Mouse (Mus musculus) heart, adult 2 months (tissue): ENCODE data around the gene Zbtb17. TPM values are rescaled to one million over a fixed set of nuclear protein-coding genes. Genes with fewer than 3 reads are reported as not detected.

Source experiments
- DNase-seq, 2 experiments: peaks; one replicate each; pipeline ENCODE4 v3.0.0; 2021
- H3K27ac ChIP-seq: fragments of 200-600 bp; 2 replicates; pipeline ENCODE4 v1.8.1; 2022
- H3K27me3 ChIP-seq: fragments of 200-500 bp; 2 replicates; pipeline ENCODE4 v1.6.1; 2012; ENCODE audit warnings: mild to moderate bottlenecking, low read length, inconsistent platforms, mixed read lengths; ENCODE audit not compliant: control insufficient read depth, insufficient read depth
- H3K36me3 ChIP-seq: fragments of 200-500 bp; 2 replicates; pipeline ENCODE4 v1.6.1; 2012; ENCODE audit warnings: low read length, inconsistent platforms; ENCODE audit not compliant: control insufficient read depth, insufficient read depth
- H3K4me1 ChIP-seq: fragments of 200-500 bp; 2 replicates; pipeline ENCODE4 v1.6.1; 2011; ENCODE audit warnings: low read length; ENCODE audit not compliant: control insufficient read depth, insufficient read depth
- H3K4me3 ChIP-seq: fragments of 200-600 bp; 2 replicates; pipeline ENCODE4 v1.8.1; 2022
- H3K79me2 ChIP-seq: fragments of 200-500 bp; replicated peaks from 2 replicates; pipeline ENCODE4 v1.6.1; 2012; ENCODE audit warnings: mild to moderate bottlenecking, inconsistent platforms, low read length, moderate library complexity, mixed read lengths; ENCODE audit not compliant: control insufficient read depth, insufficient read depth
- H3K9ac ChIP-seq: fragments of 200-500 bp; 2 replicates; pipeline ENCODE4 v1.6.1; 2012; ENCODE audit warnings: low read depth, mild to moderate bottlenecking, control low read depth, inconsistent platforms, low read length, mixed read lengths
- CTCF ChIP-seq: fragments of 200-600 bp; IDR thresholded peaks from 2 replicates; pipeline ENCODE4 v1.8.1; 2022; ENCODE audit warnings: antibody characterized with exemption, mild to moderate bottlenecking, moderate library complexity
- EP300 ChIP-seq: fragments of 200-500 bp; IDR thresholded peaks from 2 replicates; pipeline ENCODE4 v1.6.1; 2011; ENCODE audit warnings: low read depth, low read length, control low read depth; ENCODE audit not compliant: insufficient read depth
- POLR2A ChIP-seq: fragments of 200-500 bp; IDR thresholded peaks from 2 replicates; pipeline ENCODE4 v1.6.1; 2011; ENCODE audit warnings: mild to moderate bottlenecking, low read depth, low read length, control low read depth; ENCODE audit not compliant: insufficient read depth
- WGBS: fragments of 180-500 bp; shearing (Covaris S2); methylation state at CpG from one replicate; pipeline ENCODE4 v1.1.7; 2018; 5-methylcytosine and 5-hydroxymethylcytosine counted together
- intact Hi-C: fragments of 180-260 bp; cut with DNase I; formaldehyde crosslinking; loops from one replicate; pipeline ENCODE4 v1.15.1; 2025
- polyA plus RNA-seq: library from polyadenylated mRNA; depleted of rRNA; stranded (reverse); fragments of >200 nt; gene quantifications from 2 replicates; pipeline ENCODE4 v1.2.3, GENCODE M21; 2012
- total RNA-seq, 2 experiments: library from RNA; stranded (reverse); gene quantifications; 2 replicates each; pipeline ENCODE4 v1.2.3; 2021

Gene Zbtb17
- total and polyA plus RNA-seq, 3 experiments = 22.9 to 26.4 (median 23.3) TPM

DNA sequence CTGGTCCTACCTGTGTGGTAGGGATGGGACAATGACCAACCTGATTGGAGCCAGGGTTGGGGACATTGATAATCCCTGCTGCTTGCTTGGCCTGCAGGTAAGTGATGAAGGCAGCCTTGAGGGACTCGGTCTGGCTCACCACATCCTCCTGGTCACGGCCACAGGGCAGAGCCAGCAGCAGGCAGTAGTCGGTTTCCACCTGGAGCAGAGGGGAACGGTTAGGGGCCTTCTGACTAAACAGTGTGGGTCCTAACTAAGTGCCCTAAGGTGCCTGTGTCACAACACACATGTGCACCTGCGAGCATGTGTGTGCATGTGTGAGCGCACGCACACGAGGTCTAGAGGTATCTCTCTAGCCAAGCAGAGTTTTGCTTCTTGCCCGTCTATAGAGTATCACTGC is 24.9 kb downstream of the Zbtb17 start:
- Histone ChIP-seq H3K79me2 (no peaks in the 10 kb centered on the region), H3K36me3 (no peaks in the 10 kb centered on the region), H3K4me3 (no peak overlapping the region), H3K9ac (no peak overlapping the region), H3K27ac (no peak overlapping the region), H3K27me3 (no peaks in the 10 kb centered on the region), H3K4me1 (no peaks in the 10 kb centered on the region)
- TF ChIP-seq CTCF (no peak), EP300 (no peak), POLR2A (no peak)
- intact Hi-C loops = no loop called here
- WGBS = 91% methylated on average over 9 of the region's 9 CpGs
- DNase-seq = no peak

DNA sequence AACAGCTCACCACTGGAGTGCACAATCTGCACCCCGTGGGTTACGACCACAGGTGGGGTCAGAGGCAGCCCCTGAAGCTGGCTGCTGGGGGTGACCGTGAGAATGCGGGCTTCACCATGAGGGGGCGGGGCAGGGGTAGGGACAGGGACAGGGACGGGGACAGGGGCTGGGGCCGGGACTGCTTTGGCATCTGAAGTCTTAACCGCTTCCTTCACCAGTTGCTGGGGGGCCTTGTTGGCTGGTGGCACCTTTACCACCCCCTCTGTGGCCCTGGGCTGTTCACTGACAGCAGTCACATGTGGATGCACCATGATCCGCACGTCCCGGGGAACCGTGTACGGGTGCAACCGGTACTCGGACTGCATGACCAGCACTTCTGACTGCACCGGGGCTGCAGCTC is 27.0 kb downstream of the Zbtb17 start:
- Histone ChIP-seq H3K4me1 (no peaks in the 10 kb centered on the region), H3K27ac (no peak overlapping the region), H3K4me3 (no peak overlapping the region), H3K27me3 (no peaks in the 10 kb centered on the region), H3K36me3 (no peaks in the 10 kb centered on the region), H3K79me2 (no peaks in the 10 kb centered on the region), H3K9ac (no peak overlapping the region)
- no peak for DNase-seq
- intact Hi-C loops = no loop called here
- WGBS = over 99% methylated on average over 16 of the region's 16 CpGs
- no peak for TF ChIP-seq EP300
- no peak for TF ChIP-seq CTCF
- no peak for TF ChIP-seq POLR2A

- WGBS = 91% methylated on average over 32 of the region's 32 CpGs
- no peaks in the 10 kb centered on the region for H3K79me2 ChIP-seq
- no peaks in the 10 kb centered on the region for H3K27me3 ChIP-seq
- no peaks in the 10 kb centered on the region for H3K4me1 ChIP-seq
- no peak for TF ChIP-seq CTCF
- TF ChIP-seq EP300 = no peak
- no peak for TF ChIP-seq POLR2A
- intact Hi-C loops = no loop called here
- DNase-seq = no peak
- H3K36me3 ChIP-seq = no peaks in the 10 kb centered on the region
- H3K4me3 ChIP-seq = no peak overlapping the region
- H3K9ac ChIP-seq = no peak overlapping the region
- H3K27ac ChIP-seq = no peak overlapping the region
Measured at GRCm38 (mm10) chr4:141472641-141473321, 28.3 kb downstream of the Zbtb17 start.

DNA sequence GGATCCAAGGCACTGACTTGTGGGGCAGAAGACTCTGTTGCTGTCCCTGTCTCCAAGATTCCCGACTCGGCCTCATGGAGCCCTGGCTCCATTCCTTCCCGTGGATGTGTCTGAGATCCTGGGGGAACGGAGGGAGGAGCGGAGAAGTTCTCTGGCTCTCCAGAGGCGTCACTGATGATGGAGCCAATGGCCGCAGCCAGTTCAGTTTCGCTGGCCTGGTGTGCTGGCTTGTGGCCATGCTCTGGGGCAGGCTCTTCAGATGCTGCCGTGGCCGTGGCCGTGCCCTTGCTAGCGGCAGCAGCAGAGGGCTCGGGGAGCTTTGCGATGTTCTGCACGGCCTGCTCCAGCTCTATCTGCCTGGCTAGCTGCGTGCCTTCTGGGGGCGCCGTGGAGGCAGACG is 30.0 kb downstream of the Zbtb17 start:
- TF ChIP-seq CTCF (no peak), EP300 (no peak), POLR2A (no peak)
- H3K4me3 ChIP-seq = no peak overlapping the region
- WGBS = 65% methylated on average over 19 of the region's 19 CpGs
- no peak overlapping the region for H3K9ac ChIP-seq
- intact Hi-C loops = no loop called here
- no peaks in the 10 kb centered on the region for H3K27me3 ChIP-seq
- no peak overlapping the region for H3K27ac ChIP-seq
- H3K4me1 ChIP-seq = no peaks in the 10 kb centered on the region
- H3K36me3 ChIP-seq = no peaks in the 10 kb centered on the region
- H3K79me2 ChIP-seq = no peaks in the 10 kb centered on the region
- peak in 1 of 2 experiments; percentile 45 for DNase-seq

DNA sequence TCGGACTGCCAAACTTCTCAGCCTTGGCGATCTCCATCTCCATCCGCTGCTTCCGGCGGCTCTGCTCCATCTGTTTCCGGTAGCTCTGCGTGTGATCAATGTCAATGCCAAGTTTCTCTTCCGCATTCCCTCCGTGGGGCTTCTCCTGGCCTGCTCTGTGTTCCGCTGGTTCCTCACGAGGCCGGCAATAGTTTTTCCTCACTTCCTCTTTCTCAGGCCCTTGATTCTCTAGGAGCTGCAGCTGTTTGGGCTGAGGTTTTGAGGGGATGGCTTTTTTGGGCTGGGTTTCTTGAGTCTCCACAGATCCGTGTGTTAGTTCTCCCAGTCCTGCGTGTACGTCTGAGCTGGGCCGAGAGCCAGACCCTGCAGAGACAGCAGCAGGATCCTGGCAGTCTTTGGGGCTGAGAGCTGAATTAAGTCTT is 33.2 kb downstream of the Zbtb17 start:
- H3K79me2 ChIP-seq = no peaks in the 10 kb centered on the region
- DNase-seq = peak; percentile 47 to 78
- H3K27me3 ChIP-seq = no peaks in the 10 kb centered on the region
- no peaks in the 10 kb centered on the region for H3K36me3 ChIP-seq
- no peak overlapping the region for H3K4me3 ChIP-seq
- no peak overlapping the region for H3K9ac ChIP-seq
- intact Hi-C loops = no loop called here
- no peaks in the 10 kb centered on the region for H3K4me1 ChIP-seq
- peak overlapping the region; percentile 47 for H3K27ac ChIP-seq
- WGBS = 64% methylated on average over 16 of the region's 16 CpGs
- TF ChIP-seq EP300 (0 out of 2 replicates have a peak, but pooled peaks have one; percentile 18), CTCF (no peak), POLR2A (peak; percentile 27; the same call in 1 of the 2 replicates)

DNA sequence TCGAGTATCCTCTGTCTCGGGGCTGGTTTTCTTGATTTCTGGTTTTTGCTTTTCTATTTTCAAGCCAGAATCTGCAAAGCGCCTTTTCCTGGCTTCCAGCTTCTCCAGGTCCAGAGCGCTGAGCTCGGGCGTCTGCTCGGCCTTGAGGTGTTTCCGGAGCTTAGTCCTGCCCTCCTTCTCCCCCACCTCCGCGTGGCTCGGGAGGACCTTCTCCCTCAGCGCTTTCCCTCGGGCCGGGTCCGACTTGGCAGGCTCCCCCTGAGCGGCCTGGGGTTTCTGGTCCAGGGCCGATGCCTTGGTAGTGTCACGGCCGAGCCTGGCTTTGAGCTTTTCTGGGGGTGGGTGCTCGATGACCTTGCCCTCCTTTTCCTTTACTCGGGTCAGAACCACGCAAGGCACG is 33.8 kb downstream of the Zbtb17 start:
- no peaks in the 10 kb centered on the region for H3K4me1 ChIP-seq
- peak overlapping the region; percentile 47 for H3K27ac ChIP-seq
- no peaks in the 10 kb centered on the region for H3K36me3 ChIP-seq
- TF ChIP-seq POLR2A = no peak
- TF ChIP-seq EP300 = no peak
- H3K79me2 ChIP-seq = no peaks in the 10 kb centered on the region
- 78% methylated on average over 23 of the region's 23 CpGs for WGBS
- no peaks in the 10 kb centered on the region for H3K27me3 ChIP-seq
- intact Hi-C loops = no loop called here
- H3K9ac ChIP-seq = no peak overlapping the region
- H3K4me3 ChIP-seq = no peak overlapping the region
- peak in 1 of 2 experiments; percentile 28 for DNase-seq
